Mouse (Mus musculus) limb, embryonic 14.5 days (tissue): Measurements from ENCODE around the gene Marc1. TPM values are rescaled to one million over a fixed set of nuclear protein-coding genes. Genes with fewer than 3 reads are reported as not detected.

Source experiments
- ATAC-seq: fragments of 200-750 bp; cut with Nextera tagmentation; 2 replicates; pipeline ENCODE4 v1.8.0; 2017; ENCODE audit warnings: low read depth, moderate number of reproducible peaks, moderate TSS enrichment; ENCODE audit not compliant: low FRiP score
- DNase-seq: peaks from one replicate; pipeline ENCODE4 v3.0.0-alpha.2; 2015; ENCODE audit warnings: low spot score
- H3K27ac ChIP-seq: fragments of 300-500 bp; sonication (generic); replicated peaks from 2 replicates; pipeline ENCODE4 v1.5.1; 2014; ENCODE audit warnings: low read depth, mild to moderate bottlenecking, low read length, moderate library complexity, mixed read lengths
- H3K27me3 ChIP-seq: fragments of 300-500 bp; sonication (generic); 2 replicates; pipeline ENCODE4 v1.6.1; 2014; ENCODE audit warnings: low read length, mixed read lengths; ENCODE audit not compliant: control insufficient read depth, insufficient read depth
- H3K36me3 ChIP-seq: fragments of 300-500 bp; sonication (generic); 2 replicates; pipeline ENCODE4 v1.6.1; 2014; ENCODE audit warnings: mild to moderate bottlenecking, low read length, moderate library complexity, mixed read lengths; ENCODE audit not compliant: control insufficient read depth, insufficient read depth
- H3K4me1 ChIP-seq: fragments of 300-500 bp; sonication (generic); 2 replicates; pipeline ENCODE4 v1.6.1; 2014; ENCODE audit warnings: antibody characterized with exemption, low read length, mixed read lengths; ENCODE audit not compliant: control insufficient read depth, insufficient read depth
- H3K4me2 ChIP-seq: fragments of 300-500 bp; sonication (generic); replicated peaks from 2 replicates; pipeline ENCODE4 v1.6.1; 2014; ENCODE audit warnings: low read depth, mild to moderate bottlenecking, low read length, moderate library complexity; ENCODE audit not compliant: severe bottlenecking
- H3K4me3 ChIP-seq: fragments of 300-500 bp; sonication (generic); replicated peaks from 2 replicates; pipeline ENCODE4 v1.5.1; 2014; ENCODE audit warnings: low read length
- H3K9ac ChIP-seq: fragments of 300-500 bp; sonication (generic); 2 replicates; pipeline ENCODE4 v1.6.1; 2014; ENCODE audit warnings: mild to moderate bottlenecking, low read depth, low read length, moderate library complexity; ENCODE audit not compliant: severe bottlenecking
- H3K9me3 ChIP-seq: fragments of 300-500 bp; sonication (generic); 2 replicates; pipeline ENCODE4 v1.6.1; 2016; ENCODE audit warnings: low read length; ENCODE audit not compliant: control insufficient read depth
- POLR2A ChIP-seq: fragments of 200-500 bp; IDR thresholded peaks from 2 replicates; pipeline ENCODE4 v1.8.0; 2012; ENCODE audit warnings: inconsistent platforms, mild to moderate bottlenecking, moderate library complexity, borderline replicate concordance; ENCODE audit not compliant: insufficient read depth, insufficient read length; ENCODE audit errors: extremely low read depth
- WGBS: fragments of 180-500 bp; shearing (Covaris S2); extraction: QIAGEN DNeasy Blood & Tissue Kit; methylation state at CpG from one replicate; pipeline ENCODE4 v1.1.7; 2014; 5-methylcytosine and 5-hydroxymethylcytosine counted together
- polyA plus RNA-seq, 2 experiments: library from polyadenylated mRNA; depleted of rRNA in 1 of 2; stranded (reverse) in 1 of 2; unstranded in 1 of 2; fragments of >200 nt; fragmentation: Nextera tagmentation in 1 of 2; extraction: Ambion mirVana in 1 of 2; gene quantifications; 2 replicates each; pipeline versions ENCODE4 v1.2.1 to v1.2.3; 2012 to 2014

The Marc1 gene
- polyA plus RNA-seq, 2 experiments = 0.11 to 0.13 TPM

- no peak overlapping the region for H3K27ac ChIP-seq
- no peaks in the 10 kb centered on the region for H3K4me1 ChIP-seq
- ATAC-seq = no peak
- H3K4me3 ChIP-seq = no peak overlapping the region
- H3K36me3 ChIP-seq = peaks cover 57% of the 10 kb centered on the region
- no peak for TF ChIP-seq POLR2A
- 87% methylated on average over 10 of the region's 10 CpGs for WGBS
- no peak overlapping the region for H3K4me2 ChIP-seq
- H3K27me3 ChIP-seq = no peaks in the 10 kb centered on the region
- no peak for DNase-seq
- no peak overlapping the region for H3K9ac ChIP-seq
- no peaks in the 10 kb centered on the region for H3K9me3 ChIP-seq
Observed at GRCm38 (mm10) chr1:184832211-184832610, 21.1 kb upstream of the Marc1 start.

GRCm38 (mm10) chr1:184829897-184830296, 18.8 kb upstream of the Marc1 start:
- Histone ChIP-seq H3K27ac (no peak overlapping the region), H3K36me3 (peaks cover 46% of the 10 kb centered on the region), H3K4me2 (no peak overlapping the region), H3K4me3 (no peak overlapping the region), H3K27me3 (no peaks in the 10 kb centered on the region), H3K9ac (no peak overlapping the region), H3K9me3 (no peaks in the 10 kb centered on the region), H3K4me1 (no peaks in the 10 kb centered on the region)
- 79% methylated on average over 8 of the region's 8 CpGs for WGBS
- ATAC-seq (no peak), DNase-seq (no peak)
- TF ChIP-seq POLR2A = no peak

- ATAC-seq (no peak), DNase-seq (no peak)
- peak overlapping the region; percentile 31; the same call in 1 of the 2 replicates for H3K9ac ChIP-seq
- H3K9me3 ChIP-seq = no peaks in the 10 kb centered on the region
- peaks cover 30% of the 10 kb centered on the region for H3K36me3 ChIP-seq
- H3K4me3 ChIP-seq = no peak overlapping the region
- H3K27me3 ChIP-seq = no peaks in the 10 kb centered on the region
- TF ChIP-seq POLR2A = no peak
- H3K27ac ChIP-seq = no peak overlapping the region
- 39% methylated on average over 23 of the region's 23 CpGs for WGBS
- H3K4me1 ChIP-seq = peaks cover 13% of the 10 kb centered on the region; the same call in 1 of the 2 replicates
- no peak overlapping the region for H3K4me2 ChIP-seq
Observed at GRCm38 (mm10) chr1:184827175-184827701, 16.1 kb upstream of the Marc1 start.

GRCm38 (mm10) chr1:184825093-184825492, 14.0 kb upstream of the Marc1 start:
- Histone ChIP-seq H3K4me3 (no peak overlapping the region), H3K27ac (no peak overlapping the region), H3K9me3 (no peaks in the 10 kb centered on the region), H3K27me3 (no peaks in the 10 kb centered on the region), H3K9ac (no peak overlapping the region), H3K4me2 (no peak overlapping the region), H3K36me3 (peaks cover 17% of the 10 kb centered on the region), H3K4me1 (peaks cover 13% of the 10 kb centered on the region; the same call in 1 of the 2 replicates)
- ATAC-seq (no peak), DNase-seq (peak; percentile 71)
- TF ChIP-seq POLR2A = no peak
- 23% methylated on average over 11 of the region's 11 CpGs for WGBS

GRCm38 (mm10) chr1:184824439-184824851, 13.3 kb upstream of the Marc1 start:
- Histone ChIP-seq H3K4me3 (no peak overlapping the region), H3K4me1 (peaks cover 13% of the 10 kb centered on the region; the same call in 1 of the 2 replicates), H3K9me3 (no peaks in the 10 kb centered on the region), H3K27ac (no peak overlapping the region), H3K27me3 (no peaks in the 10 kb centered on the region), H3K36me3 (peaks cover 21% of the 10 kb centered on the region), H3K4me2 (peak overlapping the region; percentile 21; the same call in 1 of the 2 replicates), H3K9ac (no peak overlapping the region)
- no peak for TF ChIP-seq POLR2A
- DNase-seq = peak; percentile 90
- peak; percentile 78 for ATAC-seq
- WGBS = 4% methylated on average over 12 of the region's 12 CpGs

- Histone ChIP-seq H3K27ac (no peak overlapping the region), H3K36me3 (peaks cover 36% of the 10 kb centered on the region), H3K4me2 (peak overlapping the region; percentile 34; the same call in 1 of the 2 replicates), H3K9ac (peak overlapping the region; percentile 34; the same call in 1 of the 2 replicates), H3K27me3 (no peaks in the 10 kb centered on the region), H3K9me3 (no peaks in the 10 kb centered on the region), H3K4me3 (0 out of 2 replicates have a peak overlapping the region, but pooled peaks have one; percentile 8), H3K4me1 (peaks cover 13% of the 10 kb centered on the region; the same call in 1 of the 2 replicates)
- ATAC-seq (peak; percentile 52; the same call in 1 of the 2 replicates), DNase-seq (peak; percentile 64)
- no peak for TF ChIP-seq POLR2A
- 12% methylated on average over 11 of the region's 11 CpGs for WGBS
Observed at GRCm38 (mm10) chr1:184822678-184823077, 11.6 kb upstream of the Marc1 start.
